15 mouse cellular contexts compared by ENCODE assay signal in the genomic region with DNA sequence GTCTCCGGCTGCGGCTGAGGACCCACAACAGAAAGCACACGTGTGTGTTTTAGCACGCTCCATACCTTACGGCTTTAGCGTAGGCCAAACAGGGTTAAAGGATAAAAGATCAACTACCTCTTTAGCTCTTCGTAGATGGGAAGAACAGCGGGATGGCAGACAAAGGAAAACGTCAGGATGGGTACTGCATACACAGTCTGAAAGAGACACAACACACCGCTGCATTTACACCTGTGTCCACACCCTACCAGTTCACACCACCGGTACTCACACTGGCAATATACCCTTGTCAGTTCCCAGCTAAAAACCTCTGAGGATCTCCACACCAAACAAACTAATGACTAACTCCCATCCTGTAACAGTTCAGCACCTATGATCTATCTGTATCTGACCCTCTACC.
"Had no signal": no experiment of that assay in that cellular context is flagged by ENCODE, and none has a peak within 500 bp of the region (broad histone marks: within the 10 kb centered on the region; RNA-seq: fewer than 3 reads in every experiment).

No protein-coding gene starts in this region.

- H3K9me3 ChIP-seq: liver, embryonic 13.5 days; neural tube, embryonic 13.5 days; stomach, embryonic 15.5 days had no signal

- H3K27me3 ChIP-seq: liver, embryonic 13.5 days; neural tube, embryonic 13.5 days; stomach, embryonic 15.5 days had no signal

- H3K27ac ChIP-seq: liver, embryonic 13.5 days; stomach, embryonic 15.5 days had no signal

- H3K9ac ChIP-seq: liver, embryonic 13.5 days; neural tube, embryonic 13.5 days; stomach, embryonic 15.5 days had no signal

- DNase-seq: kidney, adult 8-10 months; kidney, postnatal 14 days; kidney, postnatal 4 days; liver, embryonic 13.5 days; lung, adult 2 months; lung, postnatal 36 days; midbrain, embryonic 14.5 days; retina, postnatal 1 day; right cerebral cortex, postnatal 25 days; spleen, adult 18-20 months; thymus, postnatal 25 days had no signal

- ATAC-seq: lung, postnatal 0 days had no signal

- H3K4me2 ChIP-seq: liver, embryonic 13.5 days; midbrain, embryonic 11.5 days; stomach, embryonic 15.5 days had no signal

- H3K4me3 ChIP-seq: liver, embryonic 13.5 days; neural tube, embryonic 13.5 days; stomach, embryonic 15.5 days had no signal
